Mouse (Mus musculus) limb, embryonic 14.5 days (tissue): ENCODE results near the gene Cracr2b. TPM values are rescaled to one million over a fixed set of nuclear protein-coding genes. Genes with fewer than 3 reads are reported as not detected.

Experiments used
- ATAC-seq: fragments of 200-750 bp; cut with Nextera tagmentation; 2 replicates; pipeline ENCODE4 v1.8.0; 2017; ENCODE audit warnings: low read depth, moderate number of reproducible peaks, moderate TSS enrichment; ENCODE audit not compliant: low FRiP score
- DNase-seq: peaks from one replicate; pipeline ENCODE4 v3.0.0-alpha.2; 2015; ENCODE audit warnings: low spot score
- H3K27ac ChIP-seq: fragments of 300-500 bp; sonication (generic); replicated peaks from 2 replicates; pipeline ENCODE4 v1.5.1; 2014; ENCODE audit warnings: low read depth, mild to moderate bottlenecking, low read length, moderate library complexity, mixed read lengths
- H3K27me3 ChIP-seq: fragments of 300-500 bp; sonication (generic); 2 replicates; pipeline ENCODE4 v1.6.1; 2014; ENCODE audit warnings: low read length, mixed read lengths; ENCODE audit not compliant: control insufficient read depth, insufficient read depth
- H3K36me3 ChIP-seq: fragments of 300-500 bp; sonication (generic); 2 replicates; pipeline ENCODE4 v1.6.1; 2014; ENCODE audit warnings: mild to moderate bottlenecking, low read length, moderate library complexity, mixed read lengths; ENCODE audit not compliant: control insufficient read depth, insufficient read depth
- H3K4me1 ChIP-seq: fragments of 300-500 bp; sonication (generic); 2 replicates; pipeline ENCODE4 v1.6.1; 2014; ENCODE audit warnings: antibody characterized with exemption, low read length, mixed read lengths; ENCODE audit not compliant: control insufficient read depth, insufficient read depth
- H3K4me2 ChIP-seq: fragments of 300-500 bp; sonication (generic); replicated peaks from 2 replicates; pipeline ENCODE4 v1.6.1; 2014; ENCODE audit warnings: low read depth, mild to moderate bottlenecking, low read length, moderate library complexity; ENCODE audit not compliant: severe bottlenecking
- H3K4me3 ChIP-seq: fragments of 300-500 bp; sonication (generic); replicated peaks from 2 replicates; pipeline ENCODE4 v1.5.1; 2014; ENCODE audit warnings: low read length
- H3K9ac ChIP-seq: fragments of 300-500 bp; sonication (generic); 2 replicates; pipeline ENCODE4 v1.6.1; 2014; ENCODE audit warnings: mild to moderate bottlenecking, low read depth, low read length, moderate library complexity; ENCODE audit not compliant: severe bottlenecking
- H3K9me3 ChIP-seq: fragments of 300-500 bp; sonication (generic); 2 replicates; pipeline ENCODE4 v1.6.1; 2016; ENCODE audit warnings: low read length; ENCODE audit not compliant: control insufficient read depth
- POLR2A ChIP-seq: fragments of 200-500 bp; IDR thresholded peaks from 2 replicates; pipeline ENCODE4 v1.8.0; 2012; ENCODE audit warnings: inconsistent platforms, mild to moderate bottlenecking, moderate library complexity, borderline replicate concordance; ENCODE audit not compliant: insufficient read depth, insufficient read length; ENCODE audit errors: extremely low read depth
- WGBS: fragments of 180-500 bp; shearing (Covaris S2); extraction: QIAGEN DNeasy Blood & Tissue Kit; methylation state at CpG from one replicate; pipeline ENCODE4 v1.1.7; 2014; 5-methylcytosine and 5-hydroxymethylcytosine counted together
- polyA plus RNA-seq, 2 experiments: library from polyadenylated mRNA; depleted of rRNA in 1 of 2; stranded (reverse) in 1 of 2; unstranded in 1 of 2; fragments of >200 nt; fragmentation: Nextera tagmentation in 1 of 2; extraction: Ambion mirVana in 1 of 2; gene quantifications; 2 replicates each; pipeline versions ENCODE4 v1.2.1 to v1.2.3; 2012 to 2014

The Cracr2b gene
- polyA plus RNA-seq, 2 experiments, result 8.3 to 12.1 TPM

DNA sequence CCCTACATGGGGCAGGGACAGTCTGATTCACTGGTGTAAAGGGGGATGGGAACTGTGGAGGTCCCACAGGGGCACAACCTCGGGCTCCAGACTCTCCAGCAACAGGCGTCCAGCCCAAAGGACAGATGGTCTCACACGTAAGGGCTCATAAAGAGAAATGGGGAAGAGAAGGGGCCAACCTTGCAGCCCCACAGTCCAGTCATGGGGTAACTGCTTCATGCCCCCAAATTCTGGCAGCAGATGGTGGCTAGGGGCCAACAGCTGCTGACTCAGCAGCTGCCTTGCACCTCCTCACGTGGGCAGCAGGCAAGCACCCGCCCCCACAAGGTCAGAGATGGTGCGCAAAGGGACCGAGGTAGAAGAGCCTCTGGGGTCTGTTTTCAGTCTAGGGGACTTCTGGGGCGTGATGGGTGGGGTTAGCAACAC, 28.7 kb upstream of the Cracr2b start:
- TF ChIP-seq POLR2A, result no peak
- Histone ChIP-seq H3K4me1 (peaks cover 32% of the 10 kb centered on the region), H3K27me3 (no peaks in the 10 kb centered on the region), H3K36me3 (peaks cover 39% of the 10 kb centered on the region), H3K9ac (no peak overlapping the region), H3K9me3 (no peaks in the 10 kb centered on the region), H3K27ac (no peak overlapping the region), H3K4me2 (no peak overlapping the region), H3K4me3 (no peak overlapping the region)
- WGBS, result 70% methylated on average over 8 of the region's 8 CpGs
- no peak for DNase-seq
- no peak for ATAC-seq

DNA sequence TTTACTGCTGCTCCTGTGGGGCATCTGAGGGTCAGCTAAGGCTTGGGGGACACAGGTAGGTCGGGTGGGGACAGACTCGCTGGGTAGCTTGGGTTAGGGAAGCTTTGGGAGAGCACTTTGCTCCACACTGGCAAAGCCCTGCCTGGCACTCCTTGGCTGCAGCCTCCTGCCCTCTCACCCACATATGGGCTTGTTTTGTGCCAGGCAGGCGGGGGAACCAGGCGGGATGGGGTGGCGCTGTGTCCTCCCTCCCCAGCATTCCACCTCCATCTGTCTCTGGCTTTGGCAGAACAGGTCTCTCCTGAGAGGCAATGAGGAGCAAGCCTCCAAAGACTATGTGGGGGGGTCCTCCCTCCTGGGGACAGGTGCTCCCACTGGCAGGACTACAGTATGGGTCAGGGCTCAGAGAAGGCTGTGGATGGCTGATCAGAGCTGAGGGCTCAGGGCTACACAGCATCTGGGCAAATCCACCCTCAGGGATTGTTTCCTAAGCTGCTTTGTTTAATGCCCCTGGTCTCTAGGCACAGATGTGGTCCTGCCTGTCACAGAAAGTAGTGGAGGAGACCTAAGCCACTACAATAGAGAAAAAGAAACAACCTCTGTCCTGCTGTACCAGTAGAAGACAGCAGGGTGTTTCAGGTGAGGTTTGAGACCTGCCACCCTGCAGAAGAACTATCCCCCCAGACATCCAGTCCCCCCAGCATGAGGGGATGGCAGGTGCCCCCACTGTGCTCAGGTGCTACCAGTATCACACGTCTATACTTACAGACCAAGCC, 28.0 kb upstream of the Cracr2b start:
- Histone ChIP-seq H3K27ac (no peak overlapping the region), H3K4me3 (no peak overlapping the region), H3K4me1 (peaks cover 32% of the 10 kb centered on the region), H3K4me2 (no peak overlapping the region), H3K27me3 (no peaks in the 10 kb centered on the region), H3K36me3 (peaks cover 39% of the 10 kb centered on the region), H3K9me3 (no peaks in the 10 kb centered on the region), H3K9ac (no peak overlapping the region)
- no peak for TF ChIP-seq POLR2A
- no peak for ATAC-seq
- DNase-seq, result no peak
- 93% methylated on average over 6 of the region's 6 CpGs for WGBS

DNA sequence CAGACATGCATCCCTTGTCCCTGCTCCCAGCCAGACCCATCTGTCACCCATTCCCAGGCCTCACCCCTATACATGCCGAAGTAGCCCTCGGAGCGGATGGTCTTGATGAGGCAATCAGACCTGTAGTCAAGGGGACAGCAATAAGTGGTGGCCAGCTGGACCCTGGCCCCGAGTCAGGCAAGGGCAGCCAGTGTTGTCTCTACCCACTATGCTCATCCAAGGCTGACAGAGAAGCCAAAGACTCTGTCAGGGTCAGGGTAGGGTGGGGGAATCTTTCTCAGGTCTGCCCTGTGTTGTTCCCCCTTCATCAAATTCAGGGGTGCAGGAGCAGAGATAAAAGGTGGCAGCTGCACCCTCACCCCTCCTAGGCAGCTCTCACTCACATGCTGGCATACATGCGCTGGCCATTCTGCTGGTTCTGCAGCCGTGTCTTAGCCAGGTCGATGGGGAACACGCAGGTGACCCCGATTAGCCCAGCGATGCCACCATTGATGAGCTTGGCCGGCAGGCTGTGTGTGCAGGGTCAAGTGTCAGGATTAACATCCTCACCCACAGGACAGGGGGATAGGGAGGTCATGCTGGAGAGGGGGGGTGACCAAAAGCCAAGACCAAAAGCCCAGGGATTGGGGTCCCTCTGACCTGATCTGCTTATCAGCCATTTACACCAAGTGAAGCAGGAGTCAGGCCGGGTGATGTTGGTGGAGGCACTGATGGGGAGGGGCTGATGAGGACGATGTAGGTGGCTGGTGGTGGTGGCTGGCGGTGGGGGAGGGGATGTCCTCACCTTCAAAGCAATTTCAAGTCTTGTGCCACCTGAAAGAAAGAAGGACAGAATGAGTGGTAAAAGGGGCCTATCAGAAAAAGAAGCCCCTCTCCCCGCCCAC, 27.1 kb upstream of the Cracr2b start:
- no peaks in the 10 kb centered on the region for H3K27me3 ChIP-seq
- H3K9ac ChIP-seq, result peak overlapping the region; percentile 66
- H3K4me1 ChIP-seq, result peaks cover 32% of the 10 kb centered on the region
- WGBS, result 68% methylated on average over 15 of the region's 15 CpGs
- peak overlapping the region; percentile 83 for H3K4me2 ChIP-seq
- ATAC-seq, result no peak
- H3K27ac ChIP-seq, result no peak overlapping the region
- H3K4me3 ChIP-seq, result peak overlapping the region; percentile 47
- no peak for TF ChIP-seq POLR2A
- no peaks in the 10 kb centered on the region for H3K9me3 ChIP-seq
- peaks cover 39% of the 10 kb centered on the region for H3K36me3 ChIP-seq
- DNase-seq, result no peak

DNA sequence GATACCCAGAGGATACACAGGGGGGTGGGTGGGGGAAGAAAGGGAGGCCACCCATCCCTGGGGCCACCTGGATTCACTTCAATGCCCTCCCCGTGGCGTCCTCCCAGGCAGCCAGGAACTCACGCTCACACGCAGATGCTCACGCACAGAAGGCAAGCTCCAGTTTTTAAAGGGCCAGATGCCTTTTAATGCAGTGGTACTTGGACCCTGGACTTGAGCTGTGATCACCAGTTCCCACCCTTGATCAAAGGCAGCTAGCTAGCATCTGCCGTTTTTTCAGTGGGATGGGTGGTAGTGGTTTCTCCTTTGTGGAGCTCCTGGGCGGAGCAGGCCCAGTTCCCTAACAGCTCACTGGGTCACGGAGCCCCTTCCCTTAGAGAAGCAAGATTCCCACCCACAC, 26.4 kb upstream of the Cracr2b start:
- peaks cover 40% of the 10 kb centered on the region for H3K36me3 ChIP-seq
- peak overlapping the region; percentile 83 for H3K4me2 ChIP-seq
- H3K27ac ChIP-seq, result no peak overlapping the region
- no peaks in the 10 kb centered on the region for H3K27me3 ChIP-seq
- H3K9me3 ChIP-seq, result no peaks in the 10 kb centered on the region
- H3K4me1 ChIP-seq, result peaks cover 26% of the 10 kb centered on the region
- peak; percentile 63 for DNase-seq
- ATAC-seq, result no peak
- 9% methylated on average over 7 of the region's 8 CpGs for WGBS
- H3K9ac ChIP-seq, result peak overlapping the region; percentile 66
- no peak for TF ChIP-seq POLR2A
- H3K4me3 ChIP-seq, result peak overlapping the region; percentile 47

DNA sequence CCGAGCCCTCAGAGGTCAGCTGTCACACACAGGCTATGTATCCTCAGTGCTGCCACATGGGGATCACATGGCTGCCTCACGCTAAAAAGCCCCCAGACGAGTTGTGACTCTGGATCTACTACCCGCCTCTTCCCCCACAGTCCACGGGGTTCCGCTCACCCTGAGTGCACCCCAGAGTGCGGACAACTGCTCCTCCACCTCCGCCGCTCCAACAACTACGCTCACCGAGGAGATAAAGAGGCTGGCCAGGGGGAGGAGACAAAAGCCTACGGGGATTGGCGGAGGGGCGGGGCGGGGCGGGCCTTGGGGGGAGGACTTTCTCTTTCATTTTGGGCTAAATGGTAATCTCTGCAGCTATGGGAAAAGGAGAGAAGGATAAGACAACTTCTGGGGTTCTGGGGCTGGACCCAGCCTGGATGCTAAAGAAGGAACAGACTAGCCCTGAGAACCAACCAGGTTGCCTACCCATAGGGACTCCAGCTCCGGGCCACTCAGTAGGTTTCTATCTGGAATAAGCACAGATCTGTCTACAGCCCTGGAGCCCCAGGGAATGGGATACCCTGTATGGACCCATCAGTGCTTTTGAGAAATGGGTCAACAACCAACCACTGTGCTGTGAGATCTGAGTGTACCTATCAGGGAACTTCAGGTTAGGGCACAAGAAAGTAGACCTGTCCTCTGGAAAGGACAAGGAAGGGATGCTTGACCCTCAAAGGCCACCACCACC, 25.6 kb upstream of the Cracr2b start:
- TF ChIP-seq POLR2A, result no peak
- Histone ChIP-seq H3K4me2 (peak overlapping the region; percentile 83), H3K27me3 (no peaks in the 10 kb centered on the region), H3K9ac (peak overlapping the region; percentile 66), H3K27ac (no peak overlapping the region), H3K9me3 (no peaks in the 10 kb centered on the region), H3K36me3 (peaks cover 45% of the 10 kb centered on the region), H3K4me1 (peaks cover 26% of the 10 kb centered on the region), H3K4me3 (peak overlapping the region; percentile 47)
- 0 out of 2 replicates have a peak, but pooled peaks have one; percentile 20 for ATAC-seq
- 3% methylated on average over 17 of the region's 17 CpGs for WGBS
- DNase-seq, result no peak
